12 mouse cellular contexts compared by ENCODE assay signal in the genomic region with DNA sequence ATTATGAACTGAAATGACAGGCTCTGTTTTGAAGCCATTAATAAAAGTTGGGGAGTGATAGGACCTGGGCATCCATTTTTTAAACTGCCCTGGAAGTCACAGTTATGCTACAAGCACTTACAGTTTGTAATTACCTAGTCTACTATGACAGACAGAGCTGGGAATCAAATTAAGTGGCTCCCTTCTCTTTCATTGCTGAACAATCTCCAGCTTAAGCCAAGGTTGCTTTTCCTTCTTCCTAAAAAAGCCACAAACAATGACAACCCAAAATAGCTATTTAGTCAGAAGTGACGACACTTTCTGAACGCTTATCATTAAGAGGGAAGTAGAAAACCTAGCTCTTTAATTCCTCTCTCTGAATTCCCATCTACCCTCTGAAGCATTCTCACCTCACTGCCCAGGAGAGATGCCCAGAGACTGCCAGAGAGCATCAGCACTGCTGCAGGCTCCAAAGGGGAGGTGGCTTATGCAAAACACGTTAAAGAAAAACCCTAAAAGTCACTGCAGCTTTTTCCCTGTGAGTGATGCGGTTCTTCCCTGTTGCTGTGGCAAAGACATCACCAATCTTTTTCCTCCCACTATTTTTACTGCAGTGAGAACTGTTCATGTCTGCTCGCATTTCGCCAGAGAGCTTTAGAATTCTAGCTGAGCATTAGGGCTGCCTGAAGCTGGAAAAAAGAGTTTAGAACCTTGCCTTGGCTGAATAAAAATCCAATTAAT.
A peak's percentile ranks its signal among the peaks of the same experiment; 100 is the strongest.
DNase-seq lines count a peak whose midpoint lies in the region; ATAC-seq lines count a peak whose summit lies in the region.
"Had no signal": no experiment of that assay in that cellular context is flagged by ENCODE, and none has a peak within 500 bp of the region (broad histone marks: within the 10 kb centered on the region; RNA-seq: fewer than 3 reads in every experiment).

No protein-coding gene starts in this region.

- H3K36me3 ChIP-seq in forebrain, embryonic 15.5 days, result no peaks in the 10 kb centered on the region
- no peaks in the 10 kb centered on the region for H3K36me3 ChIP-seq in forebrain, embryonic 13.5 days (ENCODE audit: poor library complexity, severe bottlenecking)
- no peaks in the 10 kb centered on the region for H3K36me3 ChIP-seq in neural tube, embryonic 15.5 days
- H3K36me3 ChIP-seq in midbrain, embryonic 16.5 days (ENCODE audit: control insufficient read depth, insufficient read depth, low read length), result no peaks in the 10 kb centered on the region
- H3K36me3 ChIP-seq: heart, embryonic 12.5 days had no signal

- no peak overlapping the region for H3K4me3 ChIP-seq in forebrain, embryonic 15.5 days
- H3K4me3 ChIP-seq in forebrain, embryonic 13.5 days, result no peak overlapping the region
- no peak overlapping the region for H3K4me3 ChIP-seq in neural tube, embryonic 15.5 days (replicated peaks)
- H3K4me3 ChIP-seq in midbrain, embryonic 16.5 days (ENCODE audit: low read depth, low read length), result peak overlapping the region; percentile 18; the same call in 1 of the 2 replicates
- H3K4me3 ChIP-seq: heart, embryonic 12.5 days had no signal

- H3K4me1 ChIP-seq in forebrain, embryonic 15.5 days, result peaks cover 7% of the 10 kb centered on the region
- H3K4me1 ChIP-seq in forebrain, embryonic 13.5 days, result peaks cover 20% of the 10 kb centered on the region
- peaks cover 20% of the 10 kb centered on the region for H3K4me1 ChIP-seq in neural tube, embryonic 15.5 days
- peaks cover 14% of the 10 kb centered on the region for H3K4me1 ChIP-seq in midbrain, embryonic 16.5 days (ENCODE audit: control insufficient read depth, insufficient read depth, low read length)

- H3K4me2 ChIP-seq in forebrain, embryonic 15.5 days (replicated peaks), result no peak overlapping the region
- H3K4me2 ChIP-seq in forebrain, embryonic 13.5 days, result no peak overlapping the region; the same call in 1 of the 2 replicates
- H3K4me2 ChIP-seq in neural tube, embryonic 15.5 days, result 0 out of 2 replicates have a peak overlapping the region, but pooled peaks have one; percentile 19
- peak overlapping the region; percentile 84 for H3K4me2 ChIP-seq in midbrain, embryonic 16.5 days (ENCODE audit: low read length)
- H3K4me2 ChIP-seq: heart, embryonic 12.5 days had no signal

- H3K27ac ChIP-seq in forebrain, embryonic 15.5 days (replicated peaks), result 0 out of 2 replicates have a peak overlapping the region, but pooled peaks have one; percentile 41
- H3K27ac ChIP-seq in forebrain, embryonic 13.5 days, result no peak overlapping the region
- H3K27ac ChIP-seq in neural tube, embryonic 15.5 days (replicated peaks), result 0 out of 2 replicates have a peak overlapping the region, but pooled peaks have one; percentile 15
- H3K27ac ChIP-seq in midbrain, embryonic 16.5 days (ENCODE audit: low read length), result peak overlapping the region; percentile 68

- no peak for DNase-seq in neural tube, embryonic 10.5 days (ENCODE audit: extremely low spot score, low spot score)
- no peak for DNase-seq in cerebellum, postnatal 4 days (ENCODE audit: low spot score in 2 of 2)
- no peak for DNase-seq in spleen, adult 12 weeks (ENCODE audit: low spot score)
- DNase-seq: adrenal gland, postnatal 10 days; cerebellum, postnatal 14 days had no signal

- H3K9ac ChIP-seq in forebrain, embryonic 15.5 days (replicated peaks), result no peak overlapping the region
- H3K9ac ChIP-seq in forebrain, embryonic 13.5 days, result no peak overlapping the region
- no peak overlapping the region for H3K9ac ChIP-seq in neural tube, embryonic 15.5 days (replicated peaks)
- H3K9ac ChIP-seq in midbrain, embryonic 16.5 days (ENCODE audit: low read depth, low read length), result no peak overlapping the region
- H3K9ac ChIP-seq: heart, embryonic 12.5 days had no signal

- no peaks in the 10 kb centered on the region for H3K27me3 ChIP-seq in forebrain, embryonic 15.5 days
- no peaks in the 10 kb centered on the region for H3K27me3 ChIP-seq in forebrain, embryonic 13.5 days
- H3K27me3 ChIP-seq in neural tube, embryonic 15.5 days (replicated peaks), result 0 out of 2 replicates have a peak, but pooled peaks cover 3% of the 10 kb centered on the region
- H3K27me3 ChIP-seq in midbrain, embryonic 16.5 days (ENCODE audit: control insufficient read depth, insufficient read depth, low read depth, low read length), result no peaks in the 10 kb centered on the region

- no peaks in the 10 kb centered on the region for H3K9me3 ChIP-seq in forebrain, embryonic 15.5 days
- no peaks in the 10 kb centered on the region for H3K9me3 ChIP-seq in forebrain, embryonic 13.5 days (replicated peaks)
- H3K9me3 ChIP-seq in neural tube, embryonic 15.5 days (replicated peaks), result no peaks in the 10 kb centered on the region
- no peaks in the 10 kb centered on the region for H3K9me3 ChIP-seq in midbrain, embryonic 16.5 days (replicated peaks; ENCODE audit: control insufficient read depth, low read length, poor library complexity, severe bottlenecking)
- H3K9me3 ChIP-seq: heart, embryonic 12.5 days had no signal

- no peak for ATAC-seq in forebrain, embryonic 15.5 days (replicated peaks)
- ATAC-seq in forebrain, embryonic 13.5 days, result no peak
- ATAC-seq in neural tube, embryonic 15.5 days (ENCODE audit: low FRiP score), result no peak
- ATAC-seq in midbrain, embryonic 16.5 days, result peak; percentile 31; the same call in 1 of the 2 replicates
- no peak for ATAC-seq in megakaryocyte progenitor cell, adult 5-6 weeks (replicated peaks; ENCODE audit: poor library complexity)
- ATAC-seq: intestine, embryonic 16.5 days had no signal

- 19% methylated on average over 6 of the region's 6 CpGs for WGBS in forebrain, embryonic 15.5 days
- WGBS in forebrain, embryonic 13.5 days, result 27% methylated on average over 6 of the region's 6 CpGs
- 31% methylated on average over 6 of the region's 6 CpGs for WGBS in neural tube, embryonic 15.5 days
- 26% methylated on average over 6 of the region's 6 CpGs for WGBS in midbrain, embryonic 16.5 days

Comparison
In these comparisons a context has a peak if more than half of its experiments do, and no peak if none do; other contexts are left out.
1. H3K4me2 ChIP-seq: peak in neural tube, embryonic 15.5 days (single experiment) and midbrain, embryonic 16.5 days (single experiment); none in forebrain, embryonic 15.5 days (single experiment) and forebrain, embryonic 13.5 days (single experiment).